Mouse (Mus musculus) erythroblast, embryonic 14.5 days (primary cell): ENCODE data around the gene Chst4.

Experiments used
- GATA1 ChIP-seq: IDR thresholded peaks from 2 replicates; pipeline ENCODE4 v1.6.1; 2012; ENCODE audit warnings: low read length, inconsistent platforms, mixed read lengths
- TAL1 ChIP-seq: IDR thresholded peaks from 3 replicates; pipeline ENCODE4 v1.6.1; 2012; ENCODE audit warnings: low read length, inconsistent platforms, mixed read lengths

DNA sequence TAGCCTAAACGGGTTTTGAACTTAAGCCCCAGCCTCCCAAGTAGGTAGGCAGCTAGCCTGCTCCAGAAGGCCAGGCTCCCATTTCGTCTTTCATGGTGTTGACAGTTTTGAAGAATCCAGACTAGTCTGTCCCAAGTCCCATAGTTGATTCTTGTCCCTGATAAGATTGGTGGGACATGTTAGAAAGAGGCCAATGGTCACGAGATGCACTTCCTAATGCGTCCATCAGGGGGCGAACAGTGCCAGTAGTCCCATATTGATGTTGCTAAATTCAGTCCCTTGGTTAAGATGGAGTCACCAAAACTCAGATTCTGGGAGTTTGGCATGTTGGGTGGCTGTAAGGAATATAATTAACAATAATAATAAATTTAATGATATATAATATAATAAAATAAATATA, 28.7 kb downstream of the Chst4 start:
- no peak for TF ChIP-seq TAL1
- no peak for TF ChIP-seq GATA1
